Mouse (Mus musculus) small intestine, adult 2 months (tissue): Measurements from ENCODE around the gene Larp7.

ENCODE experiments used
- CTCF ChIP-seq: fragments of 200-500 bp; IDR thresholded peaks from 2 replicates; pipeline ENCODE4 v1.5.1; 2012; ENCODE audit warnings: low read depth, mild to moderate bottlenecking, control low read depth, inconsistent platforms, low read length, moderate library complexity, mixed read lengths; ENCODE audit not compliant: insufficient replicate concordance, insufficient read length; ENCODE audit errors: extremely low read depth
- POLR2A ChIP-seq: fragments of 200-500 bp; IDR thresholded peaks from 2 replicates; pipeline ENCODE4 v1.6.1; 2012; ENCODE audit warnings: low read depth, mild to moderate bottlenecking, control low read depth, inconsistent platforms, low read length, moderate library complexity

DNA sequence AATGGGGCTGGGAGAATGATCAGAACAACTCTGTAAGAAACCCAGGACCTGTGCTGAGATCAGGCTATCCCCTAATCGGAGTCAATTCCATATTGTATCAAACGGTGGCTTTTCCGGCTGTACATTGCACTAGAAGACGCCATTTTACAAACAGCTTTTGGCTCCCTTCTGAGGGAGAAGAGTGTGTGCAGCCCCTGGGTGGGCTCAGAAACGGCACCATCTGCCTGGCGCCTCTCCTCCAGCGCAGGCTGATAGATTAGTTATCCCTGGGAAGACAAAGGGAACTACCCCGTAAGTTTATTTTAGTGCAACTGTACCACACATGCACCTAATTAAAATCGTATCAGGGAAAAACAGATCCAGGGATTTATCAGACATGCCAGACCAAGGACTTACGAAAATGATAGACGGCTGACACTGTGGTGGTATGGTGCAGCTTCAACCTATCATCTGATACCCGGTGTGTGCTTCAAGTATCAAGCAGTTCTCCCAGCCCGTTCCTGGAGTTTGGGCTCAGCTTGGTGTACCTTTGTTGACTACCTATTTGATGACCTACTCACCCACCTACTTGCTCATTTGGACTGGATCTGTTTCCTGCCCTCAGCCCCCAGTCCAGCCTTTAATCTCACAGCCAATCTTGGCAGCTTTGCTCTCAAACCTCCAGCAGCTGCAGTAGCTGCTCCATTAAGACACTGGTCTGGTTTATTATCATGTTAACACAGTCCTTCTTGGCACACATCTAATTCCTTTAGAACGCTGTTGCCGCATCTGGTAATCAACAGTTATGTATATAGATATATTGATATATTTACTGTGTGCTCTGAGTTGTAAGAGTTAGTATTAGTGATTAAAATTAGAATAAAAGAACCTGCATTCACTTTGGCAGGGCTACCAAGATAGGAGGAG, 45.0 kb downstream of the Larp7 start:
- TF ChIP-seq POLR2A (no peak), CTCF (no peak)
